ENCODE assay signal across 11 mouse cellular contexts in genomic region chr2:158144263-158144662, GRCm38 (mm10). TPM values are rescaled to one million over a fixed set of nuclear protein-coding genes. Genes with fewer than 3 reads are reported as not detected.
DNase-seq lines count a peak whose midpoint lies in the region; ATAC-seq and TF ChIP-seq lines count a peak whose summit lies in the region.
"Had no signal": no experiment of that assay in that cellular context is flagged by ENCODE, and none has a peak within 500 bp of the region (broad histone marks: within the 10 kb centered on the region; RNA-seq: fewer than 3 reads in every experiment).

No protein-coding gene starts in this region.

- no peaks in the 10 kb centered on the region for H3K27me3 ChIP-seq in kidney, adult 2 months (replicated peaks; ENCODE audit: control insufficient read depth, insufficient read depth, low read length)
- H3K27me3 ChIP-seq in heart, postnatal 0 days (ENCODE audit: control insufficient read depth, insufficient read depth, low read length): no peaks in the 10 kb centered on the region
- H3K27me3 ChIP-seq in liver, embryonic 16.5 days (ENCODE audit: control insufficient read depth, insufficient read depth, low read depth, low read length): no peaks in the 10 kb centered on the region

- no peak for TF ChIP-seq CTCF in kidney, adult 2 months (conservative IDR thresholded peaks at IDR 0.05; ENCODE audit: insufficient read depth, insufficient read length, low read depth, low read length)
- TF ChIP-seq CTCF in heart, postnatal 0 days (IDR thresholded peaks at IDR 0.05; ENCODE audit: low read depth): no peak

- 55% methylated on average over 8 of the region's 8 CpGs for WGBS in kidney, adult 2 months
- WGBS in heart, postnatal 0 days: 38% methylated on average over 8 of the region's 8 CpGs
- WGBS in liver, embryonic 16.5 days (ENCODE audit: insufficient replicate concordance): 40% methylated on average over 8 of the region's 8 CpGs

- no peaks in the 10 kb centered on the region for H3K9me3 ChIP-seq in heart, postnatal 0 days (replicated peaks; ENCODE audit: control insufficient read depth, low read length)
- H3K9me3 ChIP-seq in liver, embryonic 16.5 days (replicated peaks; ENCODE audit: control insufficient read depth, low read length): no peaks in the 10 kb centered on the region
- H3K9me3 ChIP-seq: hindbrain, embryonic 13.5 days had no signal

- no peak for TF ChIP-seq POLR2A in kidney, adult 2 months (IDR thresholded peaks at IDR 0.05; ENCODE audit: low read depth, low read length)

- no peak for DNase-seq in kidney, adult 2 months
- DNase-seq in kidney, postnatal 4 days: no peak
- DNase-seq in heart, postnatal 0 days (ENCODE audit: low spot score): no peak
- no peak for DNase-seq in testis, postnatal 10 days (ENCODE audit: low spot score)
- no peak for DNase-seq in right cerebral cortex, postnatal 36 days (ENCODE audit: low spot score in 2 of 2)
- DNase-seq: adrenal gland, postnatal 14 days; spleen, adult 18-20 months had no signal

- peak overlapping the region; percentile 67 for H3K9ac ChIP-seq in heart, postnatal 0 days (replicated peaks; ENCODE audit: low read depth, low read length)
- H3K9ac ChIP-seq in liver, embryonic 16.5 days (ENCODE audit: low read depth, low read length): peak overlapping the region; percentile 93
- H3K9ac ChIP-seq: hindbrain, embryonic 13.5 days had no signal

- H3K4me3 ChIP-seq in kidney, adult 2 months (ENCODE audit: insufficient read depth, low read depth, low read length): peak overlapping the region; percentile 11; the same call in 1 of the 2 replicates
- H3K4me3 ChIP-seq in brown adipose tissue, adult 24 weeks (ENCODE audit: insufficient read depth, low read depth, low read length): peak overlapping the region; percentile 83
- H3K4me3 ChIP-seq in heart, postnatal 0 days (ENCODE audit: low read depth, low read length): peak overlapping the region; percentile 54
- peak overlapping the region; percentile 85 for H3K4me3 ChIP-seq in liver, embryonic 16.5 days (ENCODE audit: low read depth, low read length)
- H3K4me3 ChIP-seq: hindbrain, embryonic 13.5 days; left cerebral cortex, adult 2 months had no signal

- no peak for TF ChIP-seq EP300 in heart, postnatal 0 days (IDR thresholded peaks at IDR 0.05; ENCODE audit: low read depth)

- no peaks in the 10 kb centered on the region for H3K36me3 ChIP-seq in kidney, adult 2 months (ENCODE audit: control insufficient read depth, insufficient read depth, low read length)
- peaks cover 9% of the 10 kb centered on the region for H3K36me3 ChIP-seq in heart, postnatal 0 days (replicated peaks; ENCODE audit: control insufficient read depth, insufficient read depth, low read length)
- peaks cover 26% of the 10 kb centered on the region for H3K36me3 ChIP-seq in liver, embryonic 16.5 days (ENCODE audit: control insufficient read depth, insufficient read depth)
- H3K36me3 ChIP-seq: hindbrain, embryonic 13.5 days had no signal

- 0 out of 2 replicates have a peak overlapping the region, but pooled peaks have one; percentile 10 for H3K27ac ChIP-seq in kidney, adult 2 months (ENCODE audit: insufficient read depth, low read depth, low read length)
- H3K27ac ChIP-seq in brown adipose tissue, adult 24 weeks (replicated peaks; ENCODE audit: low read depth, low read length): peak overlapping the region; percentile 40
- peak overlapping the region; percentile 96 for H3K27ac ChIP-seq in heart, postnatal 0 days (ENCODE audit: low read depth)
- peak overlapping the region; percentile 79 for H3K27ac ChIP-seq in liver, embryonic 16.5 days (ENCODE audit: low read length)
- H3K27ac ChIP-seq: hindbrain, embryonic 13.5 days; left cerebral cortex, adult 2 months had no signal

- H3K4me1 ChIP-seq in kidney, adult 2 months (ENCODE audit: control insufficient read depth, insufficient read depth, low read length): peaks cover 24% of the 10 kb centered on the region; the same call in 1 of the 2 replicates
- peaks cover 33% of the 10 kb centered on the region for H3K4me1 ChIP-seq in brown adipose tissue, adult 24 weeks (ENCODE audit: control insufficient read depth, insufficient read depth, insufficient read length, low read length)
- peaks cover 47% of the 10 kb centered on the region for H3K4me1 ChIP-seq in heart, postnatal 0 days (ENCODE audit: control insufficient read depth, insufficient read depth)
- peaks cover 62% of the 10 kb centered on the region for H3K4me1 ChIP-seq in liver, embryonic 16.5 days (ENCODE audit: control insufficient read depth, low read depth, low read length)

- ATAC-seq in heart, postnatal 0 days (ENCODE audit: insufficient read depth, low read depth): no peak
- peak; percentile 20 for ATAC-seq in liver, embryonic 16.5 days (ENCODE audit: low read depth)

- H3K4me2 ChIP-seq in heart, postnatal 0 days (ENCODE audit: low read depth, low read length): peak overlapping the region; percentile 76
- peak overlapping the region; percentile 61 for H3K4me2 ChIP-seq in liver, embryonic 16.5 days (ENCODE audit: low read depth, low read length)
- H3K4me2 ChIP-seq: hindbrain, embryonic 13.5 days had no signal

RNA-seq across cellular contexts. Expression of gene Tgm2, which starts 2.0 kb away (rescaled TPM):
- polyA plus RNA-seq in kidney, adult 2 months (2012; rRNA removed): 217 and 221 TPM in 2 replicates
- 66.0 and 82.7 TPM in 2 replicates for polyA plus RNA-seq in brown adipose tissue, adult 24 weeks (2012; ENCODE audit: insufficient read depth, insufficient read length, missing spikeins)
- total RNA-seq in heart, postnatal 0 days (2014; rRNA removed; ENCODE audit: low replicate concordance): 445 and 622 TPM in 2 replicates
- 136 and 155 TPM in 2 replicates for polyA plus RNA-seq in heart, postnatal 0 days (2015; fragmentation: Nextera tagmentation; extraction: Ambion mirVana)
- 66.2 and 74.3 TPM in 2 replicates for polyA plus RNA-seq in liver, embryonic 16.5 days (2015; fragmentation: Nextera tagmentation; extraction: Ambion mirVana)

Comparison
In these comparisons a context has a peak if more than half of its experiments do, and no peak if none do; other contexts are left out.
1. H3K27ac ChIP-seq: peak in every context shown above with its lines; median percentile 96 in heart, postnatal 0 days; 79 in liver, embryonic 16.5 days; 40 in brown adipose tissue, adult 24 weeks; 10 in kidney, adult 2 months.
2. H3K4me3 ChIP-seq: peak in every context shown above with its lines; median percentile 85 in liver, embryonic 16.5 days; 83 in brown adipose tissue, adult 24 weeks; 54 in heart, postnatal 0 days; 11 in kidney, adult 2 months.